Mouse (Mus musculus): ENCODE data around the gene Asb11.
A peak's percentile ranks its signal among the peaks of the same experiment; 100 is the strongest.

The Asb11 gene

DNA sequence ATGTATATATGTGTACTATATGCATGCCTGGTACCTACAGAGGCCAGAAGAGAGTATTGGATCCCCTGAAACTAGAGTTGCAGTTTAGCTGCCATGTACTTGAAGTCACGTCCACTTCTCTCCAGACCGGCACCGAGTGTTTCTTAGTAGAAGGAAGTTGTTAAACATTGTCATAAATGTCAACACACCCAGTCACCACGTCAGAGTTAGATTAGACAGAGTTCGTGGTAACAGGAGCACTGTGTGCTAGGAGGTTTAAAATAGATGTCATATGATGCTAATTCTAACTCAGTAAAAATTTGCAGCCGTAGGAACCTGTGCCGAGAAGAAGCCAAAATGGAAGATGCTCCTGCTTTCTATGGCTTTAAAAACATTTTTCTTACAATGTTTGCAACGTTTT is at the start of gene Asb11:
Gene Asb11, plus strand, starts transcription at position 286 of the 400 bp plus-strand sequence.
- no peak for DNase-seq (ENCODE audit: low spot score in 2 of 2)

DNA sequence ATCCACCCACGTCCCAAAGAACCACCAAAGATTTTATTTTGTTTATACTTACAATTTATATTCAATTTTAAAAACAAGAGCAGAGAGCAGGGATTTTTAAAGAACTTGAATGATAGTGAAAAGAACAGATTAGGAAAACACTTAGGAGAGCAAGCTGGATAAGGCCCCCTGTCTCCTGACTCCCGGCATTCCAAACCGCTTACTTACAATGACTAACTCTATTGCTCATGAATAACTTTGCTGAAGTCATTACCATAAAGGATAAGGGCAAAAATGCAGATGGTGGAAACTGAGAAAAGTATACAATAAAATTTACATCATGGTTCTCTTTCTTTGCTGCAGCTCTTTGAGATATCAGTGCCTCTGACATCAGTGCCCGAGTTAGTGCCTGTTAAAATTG is 42.7 kb upstream of the Asb11 start:
- no peak for DNase-seq (ENCODE audit: low spot score in 2 of 2)

DNA sequence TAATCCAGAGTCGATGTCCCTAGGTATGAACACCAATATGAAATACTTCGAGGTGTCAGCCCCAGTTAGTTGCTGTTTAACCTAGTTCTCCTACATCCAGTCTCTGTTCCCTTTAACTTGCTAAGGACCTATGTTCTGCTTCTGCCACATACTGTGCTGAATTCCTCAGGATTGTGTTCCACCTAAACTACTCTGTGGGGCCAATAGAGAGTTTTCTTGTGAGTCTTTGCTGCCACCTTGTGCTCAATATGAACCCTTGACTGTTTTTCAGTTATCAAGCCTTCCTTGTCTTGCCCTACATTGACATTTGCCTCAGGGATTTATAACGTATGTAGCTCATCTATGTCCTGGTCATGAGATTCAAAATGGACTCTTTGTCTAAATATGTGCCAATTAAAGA is 38.3 kb upstream of the Asb11 start:
- DNase-seq (ENCODE audit: low spot score in 2 of 2), result no peak

DNA sequence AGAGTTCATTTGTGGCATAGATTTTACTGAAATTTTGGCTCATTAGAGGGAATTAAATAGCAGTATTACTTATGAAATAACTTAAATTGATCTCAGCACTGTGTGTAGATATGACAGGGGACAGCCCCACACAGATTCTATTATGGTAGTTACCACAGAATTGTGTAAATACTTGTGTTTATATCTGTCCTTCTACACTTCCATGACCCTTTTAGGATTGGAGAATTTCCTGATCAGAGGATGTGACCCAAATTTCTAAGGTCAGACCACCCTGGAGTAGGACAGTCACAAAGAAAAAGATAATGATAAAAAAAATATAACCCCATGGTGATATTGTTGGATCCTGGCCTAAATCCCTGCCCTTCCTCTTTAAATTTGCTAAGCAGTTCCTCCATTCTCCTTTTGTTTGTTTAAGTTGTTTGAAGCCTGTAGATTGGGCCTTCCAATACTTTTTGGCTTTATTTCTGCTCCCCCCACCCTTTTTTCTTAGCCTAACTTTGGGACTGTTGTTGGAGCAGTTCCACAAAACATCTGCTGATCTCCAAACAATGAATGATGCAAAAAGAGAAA is 31.6 kb upstream of the Asb11 start:
- DNase-seq (ENCODE audit: low spot score in 2 of 2), result no peak

DNA sequence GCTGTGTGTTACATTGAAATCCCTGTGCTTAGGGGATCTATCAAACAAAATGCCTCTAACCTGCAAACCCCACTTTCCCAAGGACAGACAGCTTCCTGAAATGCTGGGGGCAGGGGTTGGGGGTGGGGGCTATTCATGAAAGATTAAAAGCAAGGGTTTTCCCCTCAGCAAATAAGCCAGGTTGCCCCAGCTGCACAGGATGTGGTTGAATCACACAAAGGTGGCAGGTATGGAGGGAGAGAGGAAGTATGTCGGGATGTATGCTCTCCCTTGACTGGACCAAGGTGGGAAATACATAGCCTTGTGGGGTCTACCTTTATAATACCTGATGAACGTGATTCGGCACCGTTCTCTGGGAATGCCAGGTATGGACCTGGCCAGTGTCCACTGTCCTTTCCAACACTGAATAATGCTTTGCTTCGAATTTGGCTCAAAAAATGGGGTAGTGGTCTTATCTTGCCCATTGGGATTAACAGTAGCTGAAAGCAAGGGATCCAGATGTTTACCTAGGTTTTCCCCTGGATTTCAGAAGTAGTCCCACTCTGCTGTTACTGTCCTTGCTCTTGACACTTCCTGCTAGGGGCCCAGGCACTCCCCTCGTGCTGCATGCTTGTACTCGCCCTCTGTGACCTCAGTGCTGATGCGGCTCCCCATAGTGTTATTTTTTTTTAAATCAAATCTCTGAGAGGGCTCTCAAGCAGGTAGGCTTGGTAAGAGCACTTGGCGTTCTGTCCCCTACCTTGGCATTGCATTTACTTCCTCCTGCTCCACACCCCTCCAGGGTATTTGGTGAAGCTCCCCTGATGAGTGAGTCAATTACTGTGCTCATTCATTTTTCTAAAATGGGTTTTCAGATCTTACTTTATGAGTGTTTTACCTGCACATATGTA is 30.4 kb upstream of the Asb11 start:
- peak in 1 of 2 experiments; percentile 13 for DNase-seq (ENCODE audit: low spot score in 2 of 2)

DNA sequence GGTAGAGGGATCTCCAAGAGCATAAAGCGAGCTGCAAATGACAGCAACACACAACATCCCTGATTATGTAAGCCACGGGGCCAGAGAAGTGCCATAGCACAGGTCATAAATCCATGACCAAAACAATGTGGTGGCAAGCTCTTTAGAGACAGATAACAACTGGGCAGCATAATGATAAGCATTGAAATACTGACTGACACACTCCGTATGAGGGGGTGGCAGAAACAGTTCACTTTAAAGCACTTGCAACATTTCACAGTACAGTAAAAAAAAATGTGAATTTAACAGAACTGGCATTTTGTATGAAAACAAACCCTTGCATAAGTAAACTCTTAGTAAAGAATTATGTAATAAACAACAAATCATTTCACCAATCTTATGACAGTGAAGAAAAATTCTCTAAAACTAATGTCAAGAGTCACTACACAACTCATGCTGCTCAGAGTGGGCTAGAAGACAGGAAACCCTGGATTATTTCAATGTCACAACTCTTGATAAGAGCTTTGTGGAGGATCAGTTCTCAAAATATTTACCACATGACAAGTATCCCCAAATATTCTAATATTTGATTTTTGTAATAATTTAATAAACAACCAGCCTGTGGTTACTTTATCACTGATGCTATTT is 28.4 kb upstream of the Asb11 start:
- DNase-seq (ENCODE audit: low spot score in 2 of 2), result no peak

DNA sequence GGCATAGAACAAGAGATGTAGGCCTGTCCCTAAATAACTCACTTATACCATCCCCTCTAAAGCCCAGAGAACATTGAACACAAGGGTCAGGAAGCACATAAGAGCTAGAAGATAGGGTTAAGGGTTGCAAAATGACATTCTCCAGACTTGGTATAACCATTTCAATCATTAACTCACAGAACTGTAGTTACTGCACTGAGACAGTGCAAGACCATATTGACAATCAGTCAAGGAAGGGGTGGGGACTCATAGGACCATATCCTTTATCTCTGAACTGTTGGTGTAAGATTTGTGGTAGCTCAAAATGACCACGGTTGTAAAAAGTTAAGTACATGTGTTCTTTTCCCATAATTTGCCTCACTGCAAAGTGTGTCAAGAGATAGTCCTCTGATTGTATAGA is 26.2 kb upstream of the Asb11 start:
- no peak for DNase-seq (ENCODE audit: low spot score in 2 of 2)

DNA sequence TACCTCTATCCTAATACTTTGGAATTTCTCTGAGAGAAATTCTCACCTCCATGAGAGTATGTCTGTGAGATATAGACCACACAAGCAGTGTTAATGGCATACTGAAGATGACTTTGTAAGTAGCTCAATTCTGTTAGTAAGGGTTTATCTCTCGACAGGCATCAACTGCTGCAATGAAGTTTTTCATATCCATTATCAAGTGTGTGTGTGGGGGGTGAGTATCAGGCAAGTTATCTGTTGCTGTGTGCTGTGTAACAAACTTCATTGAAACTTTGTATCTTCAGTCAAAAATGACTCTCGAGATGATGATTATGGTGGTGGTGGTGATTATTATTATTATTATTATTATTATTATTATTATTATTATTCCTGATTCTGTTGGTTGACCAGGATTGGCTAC is 20.0 kb upstream of the Asb11 start:
- DNase-seq (ENCODE audit: low spot score in 2 of 2), result no peak

DNA sequence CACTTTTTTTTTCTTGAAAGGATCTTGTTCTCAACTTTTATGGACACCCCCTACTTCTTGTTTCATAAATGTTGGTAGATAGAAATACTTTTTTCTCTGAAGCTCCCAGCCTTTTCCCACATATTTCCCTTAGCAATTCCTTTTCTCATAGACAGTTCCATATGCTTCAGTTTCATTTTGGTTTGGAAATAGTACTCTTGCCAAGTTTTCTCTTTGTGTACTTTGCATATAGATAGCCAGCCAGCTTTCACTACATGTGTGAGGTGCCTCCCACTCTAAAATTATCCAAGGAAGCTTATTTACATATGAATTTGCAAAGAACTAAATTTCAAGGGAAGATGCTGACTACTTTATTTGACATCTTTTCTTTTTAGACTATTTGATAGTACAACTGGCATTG is 18.8 kb upstream of the Asb11 start:
- DNase-seq (ENCODE audit: low spot score in 2 of 2), result no peak

DNA sequence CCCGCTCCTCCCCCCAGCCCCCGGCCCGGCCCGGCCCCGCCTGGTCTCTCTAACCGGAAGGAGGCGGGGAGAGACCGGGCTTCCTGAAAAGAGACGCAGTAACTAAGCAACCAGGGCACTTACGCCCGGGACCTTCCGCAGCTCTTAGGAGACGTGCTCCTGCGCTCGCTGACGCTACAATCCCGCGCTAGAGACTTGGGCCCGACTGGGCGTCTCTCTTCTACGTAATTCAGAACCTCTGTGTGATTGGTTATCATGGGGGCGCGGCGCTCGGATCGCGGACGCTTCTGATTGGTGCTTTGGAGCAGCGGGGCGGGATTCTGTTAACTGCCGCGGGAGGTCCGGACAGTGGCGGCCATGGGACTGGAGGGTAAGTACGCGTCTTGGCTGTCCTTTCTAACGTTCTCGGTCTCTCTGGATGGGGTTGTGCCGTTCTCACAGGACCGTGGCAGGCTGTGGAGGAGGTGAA is 17.3 kb upstream of the Asb11 start, which contains the start of gene Piga:
Gene Piga, plus strand, starts transcription at position 317 of the 469 bp plus-strand sequence.
- peak; percentile 91 to 93 for DNase-seq (ENCODE audit: low spot score in 2 of 2)

DNA sequence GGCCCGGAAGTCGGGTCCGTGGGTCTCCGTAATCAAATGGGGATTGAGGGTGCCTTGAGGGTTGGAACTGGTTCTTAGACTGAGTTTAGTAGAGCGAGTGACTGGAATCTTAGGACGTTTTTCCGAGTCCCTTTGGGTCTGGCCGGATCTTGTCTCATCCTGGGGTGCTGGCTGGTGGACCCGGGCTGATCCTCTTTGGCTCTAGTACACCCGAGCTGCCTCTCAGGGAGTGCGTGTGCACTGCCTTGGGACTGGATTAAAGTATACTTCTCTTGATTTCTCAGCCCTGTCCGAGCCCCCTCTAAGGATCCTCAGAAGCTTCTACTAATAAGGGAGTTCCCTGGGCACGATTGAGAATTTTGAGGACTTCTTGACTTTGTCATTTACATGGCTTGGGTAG is 16.8 kb upstream of the Asb11 start:
- DNase-seq (ENCODE audit: low spot score in 2 of 2), result no peak

DNA sequence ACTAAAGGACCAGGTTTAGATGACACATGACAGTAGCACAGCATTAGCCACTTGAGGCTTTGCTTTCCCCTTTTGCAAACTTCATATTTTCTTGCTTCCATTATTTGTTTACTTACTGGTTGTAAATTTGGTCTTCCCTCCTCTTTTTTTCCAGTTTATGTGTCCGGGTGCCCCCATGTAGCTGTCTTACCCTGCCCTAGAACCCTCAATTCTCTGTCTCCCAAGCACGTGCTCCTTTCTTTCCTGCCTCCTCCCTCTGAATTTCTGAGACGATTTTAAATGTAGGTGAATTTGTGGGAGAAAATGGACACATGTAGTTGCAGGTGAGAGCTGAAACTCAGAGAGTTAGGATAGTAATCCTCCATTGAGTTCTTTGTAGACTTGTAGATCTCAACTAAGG is 16.3 kb upstream of the Asb11 start:
- DNase-seq (ENCODE audit: low spot score in 2 of 2), result no peak

DNA sequence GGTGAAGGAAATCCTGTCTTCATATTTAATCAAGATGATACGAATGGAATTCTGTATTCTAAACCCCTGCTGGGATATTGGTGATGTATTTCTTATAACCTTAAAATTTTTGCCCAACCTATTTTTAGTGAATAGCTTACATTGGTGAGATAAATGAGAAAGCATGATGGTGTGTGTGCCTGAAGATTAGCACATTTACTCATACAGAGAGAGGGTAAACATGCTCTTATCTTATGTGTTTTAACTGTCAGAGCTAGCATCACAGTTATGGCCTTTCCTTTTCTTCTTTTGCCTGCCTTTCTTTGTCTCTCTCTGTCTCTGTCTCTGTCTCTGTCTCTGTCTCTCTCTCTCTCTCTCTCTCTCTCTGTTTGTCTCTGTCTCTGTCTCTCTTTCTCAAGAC is 12.0 kb upstream of the Asb11 start:
- no peak for DNase-seq (ENCODE audit: low spot score in 2 of 2)

DNA sequence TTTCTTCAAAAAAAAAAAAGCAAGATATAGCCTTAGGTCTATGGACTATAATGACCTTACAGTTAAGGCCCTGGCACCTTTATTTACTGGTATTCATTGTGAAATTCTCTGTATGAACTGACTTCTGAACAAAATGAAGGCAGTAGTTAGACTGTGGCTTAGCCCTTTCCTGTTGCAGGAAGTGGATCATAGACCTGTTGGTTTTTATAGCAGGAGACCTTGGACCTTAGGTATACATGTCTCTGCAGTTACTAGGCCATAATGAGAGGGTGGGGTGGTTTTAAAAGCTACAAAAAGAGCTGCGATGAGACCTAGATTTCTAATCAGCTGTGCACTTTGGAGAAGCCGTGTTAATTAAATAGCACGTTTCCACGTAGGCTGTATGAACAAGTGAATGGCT is 9.5 kb upstream of the Asb11 start:
- DNase-seq (ENCODE audit: low spot score in 2 of 2), result no peak

DNA sequence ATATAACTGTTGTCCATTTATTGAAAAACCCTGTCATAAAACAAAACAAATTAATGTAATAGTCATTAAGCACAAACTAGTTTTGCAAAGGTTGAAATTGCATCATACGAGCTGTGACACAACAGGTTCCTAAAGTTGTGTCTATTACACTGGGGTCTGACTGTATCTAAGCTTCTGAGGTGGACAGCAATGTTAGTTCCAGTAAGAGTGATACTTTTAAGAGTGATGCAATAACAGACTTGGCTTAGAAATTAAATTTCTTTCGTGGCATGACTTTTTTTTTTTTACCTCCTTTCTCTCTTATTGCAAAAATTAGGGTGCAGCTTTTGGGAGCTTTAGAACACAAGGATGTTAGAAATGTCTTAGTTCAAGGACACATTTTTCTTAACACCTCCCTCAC is 8.6 kb upstream of the Asb11 start:
- DNase-seq (ENCODE audit: low spot score in 2 of 2), result no peak

DNA sequence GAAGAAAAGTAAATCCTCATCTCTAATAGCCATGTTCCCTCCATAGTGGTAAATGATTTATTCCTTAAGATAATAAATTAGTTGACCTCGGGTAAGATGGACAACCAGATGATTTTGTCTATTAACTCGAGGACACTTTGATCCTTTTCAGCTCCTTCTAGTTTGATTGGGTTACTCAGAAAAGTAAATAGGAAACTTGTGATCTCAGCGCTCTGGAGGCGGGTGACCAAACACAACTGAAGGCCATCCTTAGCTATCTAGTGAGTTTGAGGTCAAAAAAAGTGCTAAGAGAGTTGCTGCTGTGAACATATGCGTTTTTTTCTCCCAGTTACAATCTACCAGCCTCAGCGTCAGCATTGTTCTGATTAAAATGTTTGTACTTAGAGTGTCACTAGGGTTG is 6.2 kb upstream of the Asb11 start:
- DNase-seq (ENCODE audit: low spot score in 2 of 2), result no peak

DNA sequence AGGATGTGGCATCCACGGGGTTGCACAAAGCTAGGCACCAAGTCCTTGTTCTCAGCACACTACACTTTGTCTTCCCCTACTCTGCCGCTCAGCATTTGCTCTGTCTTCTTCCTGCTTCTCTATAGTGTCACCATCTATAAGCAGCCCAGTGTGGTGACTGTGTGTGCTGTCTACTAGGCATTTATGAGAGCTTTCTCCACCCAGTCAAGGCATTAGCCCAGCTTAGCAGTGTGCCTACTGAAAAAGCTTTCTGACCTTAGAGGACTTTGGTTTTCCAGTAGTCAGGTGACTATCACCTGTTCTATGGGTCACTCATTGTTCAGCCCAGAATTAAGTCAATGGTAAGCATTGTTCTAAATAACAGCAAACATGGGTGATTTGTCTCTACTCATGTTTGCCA is 5.7 kb upstream of the Asb11 start:
- no peak for DNase-seq (ENCODE audit: low spot score in 2 of 2)

DNA sequence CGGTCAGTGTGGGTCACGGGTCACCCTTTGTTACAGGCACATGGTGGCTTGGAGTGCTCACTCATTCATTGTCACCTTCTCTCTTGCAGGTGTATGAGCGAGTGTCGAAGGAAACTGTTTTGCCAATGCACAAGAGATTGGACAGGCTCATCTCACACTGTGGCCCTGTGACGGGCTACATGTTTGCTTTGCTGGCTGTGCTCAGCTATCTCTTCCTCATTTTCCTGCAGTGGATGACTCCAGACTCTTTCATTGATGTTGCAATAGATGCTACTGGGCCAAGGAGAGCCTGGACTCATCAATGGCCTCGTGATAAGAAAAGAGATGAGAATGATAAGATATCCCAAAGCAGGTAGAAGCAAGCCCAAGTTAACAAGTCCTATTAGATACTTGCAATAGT is 5.3 kb upstream of the Asb11 start:
- DNase-seq (ENCODE audit: low spot score in 2 of 2), result no peak

DNA sequence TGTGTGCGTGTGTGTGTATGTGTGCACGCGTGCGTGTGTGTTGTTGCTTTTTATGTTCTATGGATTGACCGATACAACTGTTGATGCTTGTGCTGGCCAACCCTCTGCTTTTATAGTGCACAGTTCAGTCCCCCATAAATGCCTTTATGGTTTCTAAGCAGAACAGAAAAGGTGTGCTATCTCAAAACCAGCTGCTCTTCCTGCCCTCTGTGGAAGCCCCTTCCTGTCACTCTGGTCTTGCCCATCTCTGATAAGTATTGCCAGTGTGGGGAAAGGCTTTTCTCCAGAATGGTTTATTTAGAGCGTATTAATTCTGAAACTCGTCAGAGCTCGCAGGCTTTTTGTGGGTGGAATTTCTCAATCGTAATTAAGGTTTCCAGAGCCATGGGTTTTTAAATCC is 4.1 kb upstream of the Asb11 start:
- DNase-seq (ENCODE audit: low spot score in 2 of 2), result no peak

DNA sequence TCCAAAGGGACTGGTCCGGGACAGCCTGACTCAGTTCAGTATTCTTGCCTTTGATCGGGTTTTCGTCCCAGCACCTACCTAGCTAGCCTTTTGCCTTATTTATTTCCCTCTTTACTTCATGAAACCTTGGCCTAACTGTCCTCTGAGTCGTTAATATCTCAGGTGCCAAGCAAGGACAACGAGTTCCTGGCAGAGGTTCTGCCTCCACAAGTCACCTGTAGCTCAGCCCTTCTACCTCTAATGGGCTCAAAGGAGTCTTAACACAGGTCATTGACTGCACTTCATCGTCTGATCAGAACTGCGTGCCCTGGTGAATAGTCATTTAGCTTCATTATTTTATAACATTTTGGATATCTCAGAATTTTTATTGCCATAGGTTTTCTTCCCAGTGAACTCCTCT is 2.7 kb downstream of the Asb11 start:
- no peak for DNase-seq (ENCODE audit: low spot score in 2 of 2)

DNA sequence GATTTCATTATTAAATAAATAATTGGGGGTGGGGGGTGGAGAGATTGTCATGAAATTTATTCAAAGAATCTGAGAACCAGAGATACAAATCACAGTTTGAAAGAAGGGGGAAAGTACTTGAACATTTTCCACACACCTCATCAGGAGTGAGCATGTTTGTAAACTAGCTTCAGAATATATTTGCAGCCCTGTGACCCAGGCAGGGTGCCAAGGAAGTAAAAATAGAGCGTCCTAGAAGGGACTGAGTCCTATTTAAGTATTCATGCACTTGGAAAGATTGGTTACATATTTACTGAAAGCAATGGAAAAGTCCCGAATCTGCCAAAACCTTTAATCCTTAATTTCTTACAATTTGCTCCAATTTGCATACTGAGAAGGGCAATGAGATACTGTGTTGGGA is 3.3 kb downstream of the Asb11 start:
- no peak for DNase-seq (ENCODE audit: low spot score in 2 of 2)

DNA sequence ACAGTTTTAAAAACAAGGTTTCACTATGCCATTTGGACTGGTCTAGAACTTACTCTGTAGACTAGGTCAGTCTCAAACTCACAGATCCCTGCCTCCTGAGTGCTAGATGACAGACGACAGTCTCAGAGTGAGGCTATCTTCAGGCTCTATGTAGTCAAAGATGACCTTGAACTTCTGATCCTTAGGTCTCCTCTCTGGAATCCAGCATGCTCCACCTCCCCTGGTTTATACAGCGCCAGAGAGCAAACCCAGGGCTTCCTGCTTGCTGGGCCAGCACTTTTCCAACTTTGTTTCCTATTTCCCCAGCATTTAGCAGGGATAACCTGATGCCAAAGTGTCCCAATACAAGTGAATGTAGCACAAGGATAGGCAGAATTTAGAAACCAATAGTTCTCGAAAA is 3.9 kb downstream of the Asb11 start:
- no peak for DNase-seq (ENCODE audit: low spot score in 2 of 2)

DNA sequence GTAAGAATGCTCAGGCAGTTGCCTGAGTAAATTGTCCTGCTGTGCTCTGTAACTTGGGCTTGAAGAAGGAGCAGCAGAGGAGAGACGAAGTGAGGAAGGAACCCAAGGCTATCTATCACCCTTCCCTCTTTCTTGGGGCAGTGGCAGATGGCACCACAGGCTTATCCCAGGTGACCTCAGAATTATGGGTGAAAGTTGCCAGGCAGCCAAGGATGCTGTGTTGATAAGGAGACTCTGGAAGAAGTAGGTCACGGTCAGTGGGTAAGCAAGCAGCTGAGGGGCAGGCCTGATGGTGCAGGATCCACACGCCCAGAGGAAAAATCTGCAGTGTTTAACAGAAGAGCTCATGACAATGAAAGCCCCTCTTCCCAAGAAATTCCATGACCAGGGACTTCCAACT is 4.5 kb downstream of the Asb11 start:
- no peak for DNase-seq (ENCODE audit: low spot score in 2 of 2)
